Mouse (Mus musculus) gastrocnemius, postnatal 14 days (tissue): ENCODE data around the gene Tenm4. TPM values are rescaled to one million over a fixed set of nuclear protein-coding genes. Genes with fewer than 3 reads are reported as not detected.

Experiments used
- DNase-seq: peaks from one replicate; pipeline ENCODE4 v3.0.0; 2021; ENCODE audit warnings: mixed read lengths
- intact Hi-C: fragments of 180-260 bp; cut with DNase I; formaldehyde crosslinking; loops from one replicate; pipeline ENCODE4 v1.15.1; 2025; ENCODE audit warnings: low total_unique reads
- total RNA-seq, 2 experiments: library from RNA; stranded (reverse); gene quantifications; 2 replicates each; pipeline ENCODE4 v1.2.3; 2021

The Tenm4 gene
- total RNA-seq, 2 experiments from 2014 or later, result 3.9 to 6.5 TPM

- intact Hi-C loops, result no loop called here
- peak; percentile 14 for DNase-seq
Measured at GRCm38 (mm10) chr7:96303963-96304362, 132.9 kb downstream of the Tenm4 start.

- DNase-seq, result no peak
- intact Hi-C loops, result no loop called here
Measured at GRCm38 (mm10) chr7:96305382-96305935, 134.4 kb downstream of the Tenm4 start.

GRCm38 (mm10) chr7:96308106-96308505, 137.1 kb downstream of the Tenm4 start:
- intact Hi-C loops, result no loop called here
- no peak for DNase-seq

- no peak for DNase-seq
- intact Hi-C loops, result no loop called here
Measured at GRCm38 (mm10) chr7:96329343-96329742, 158.3 kb downstream of the Tenm4 start.

- intact Hi-C loops, result no loop called here
Measured at GRCm38 (mm10) chr7:96331186-96331585, 160.1 kb downstream of the Tenm4 start.

GRCm38 (mm10) chr7:96334361-96334760, 163.3 kb downstream of the Tenm4 start:
- no peak for DNase-seq
- intact Hi-C loops, result no loop called here

More at GRCm38 (mm10) chr7:96331186-96331585, 160.1 kb downstream of the Tenm4 start:
- no peak for DNase-seq

- DNase-seq, result no peak
- intact Hi-C loops, result no loop called here
Measured at GRCm38 (mm10) chr7:96336376-96336775, 165.3 kb downstream of the Tenm4 start.

- intact Hi-C loops, result no loop called here
- DNase-seq, result no peak
Measured at GRCm38 (mm10) chr7:96340826-96341225, 169.8 kb downstream of the Tenm4 start.

- intact Hi-C loops, result no loop called here
- no peak for DNase-seq
Measured at GRCm38 (mm10) chr7:96341479-96341878, 170.4 kb downstream of the Tenm4 start.

GRCm38 (mm10) chr7:96342996-96343395, 171.9 kb downstream of the Tenm4 start:
- no peak for DNase-seq
- intact Hi-C loops, result no loop called here

GRCm38 (mm10) chr7:96343667-96344066, 172.6 kb downstream of the Tenm4 start:
- no peak for DNase-seq
- intact Hi-C loops, result no loop called here

GRCm38 (mm10) chr7:96352671-96353070, 181.6 kb downstream of the Tenm4 start:
- intact Hi-C loops, result no loop called here
- DNase-seq, result no peak

GRCm38 (mm10) chr7:96356285-96356811, 185.3 kb downstream of the Tenm4 start:
- intact Hi-C loops, result no loop called here
- no peak for DNase-seq

- intact Hi-C loops, result no loop called here
- peak; percentile 24 for DNase-seq
Measured at GRCm38 (mm10) chr7:96357550-96357949, 186.5 kb downstream of the Tenm4 start.

GRCm38 (mm10) chr7:96363311-96363710, 192.3 kb downstream of the Tenm4 start:
- DNase-seq, result no peak
- intact Hi-C loops, result no loop called here

GRCm38 (mm10) chr7:96369947-96370346, 198.9 kb downstream of the Tenm4 start:
- no peak for DNase-seq
- intact Hi-C loops, result no loop called here

GRCm38 (mm10) chr7:96374004-96374663, 203.1 kb downstream of the Tenm4 start:
- no peak for DNase-seq

GRCm38 (mm10) chr7:96375507-96375906, 204.5 kb downstream of the Tenm4 start:
- intact Hi-C loops, result no loop called here
- DNase-seq, result no peak

More at GRCm38 (mm10) chr7:96374004-96374663, 203.1 kb downstream of the Tenm4 start:
- intact Hi-C loops, result no loop called here

GRCm38 (mm10) chr7:96383686-96384528, 212.9 kb downstream of the Tenm4 start:
- intact Hi-C loops, result no loop called here
- DNase-seq, result no peak
